Mouse (Mus musculus): ENCODE measurements around the gene Itgad.

- TF ChIP-seq POLR2A (IDR thresholded peaks at IDR 0.05; ENCODE audit: low read depth, low read length) (no peak), CTCF (IDR thresholded peaks at IDR 0.05; ENCODE audit: extremely low read depth, insufficient read depth, insufficient read length, insufficient replicate concordance) (no peak)
Measured at GRCm38 (mm10) chr7:128132148-128132547, 22.0 kb upstream of the Itgad start.

Measured in spleen, adult 2 months (tissue).